Comparison of ENCODE assay signal across 8 mouse cellular contexts in the genomic region with DNA sequence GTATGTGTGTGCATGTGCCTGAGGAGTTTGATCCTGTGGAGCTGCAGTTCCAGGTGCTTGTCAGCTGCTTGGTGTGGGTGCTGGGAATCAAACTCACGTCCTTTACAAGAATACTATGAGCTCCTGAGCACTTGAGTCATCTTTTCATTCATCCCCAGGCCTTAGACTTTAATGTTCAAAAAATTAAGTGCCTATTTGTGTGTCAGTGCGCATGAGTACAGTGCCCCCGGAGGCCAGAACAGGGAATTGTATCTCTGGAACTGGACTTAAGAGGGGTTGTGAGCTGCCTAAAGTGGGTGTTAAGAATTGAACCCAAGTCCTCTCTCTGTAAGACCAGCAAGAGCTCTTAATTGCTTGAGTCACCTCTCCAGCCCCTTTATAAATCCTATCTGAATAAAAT. TPM values are rescaled to one million over a fixed set of nuclear protein-coding genes. Genes with fewer than 3 reads are reported as not detected.
DNase-seq lines count a peak whose midpoint lies in the region; ATAC-seq and TF ChIP-seq lines count a peak whose summit lies in the region.

No protein-coding gene starts in this region.

- TF ChIP-seq POLR2A in CH12.LX (IDR thresholded peaks at IDR 0.05; ENCODE audit: low read depth, low read length), result no peak

- dilution Hi-C loops in CH12.LX (cut with MboI; ENCODE audit: extremely low pct_ligation_motif_present, extremely low pct_unique_long_range_greater_than_20kb, low sequenced_read_pairs), result no loop called here

- H3K4me2 ChIP-seq in kidney, embryonic 16.5 days (replicated peaks; ENCODE audit: low read depth, low read length), result no peak overlapping the region
- no peak overlapping the region for H3K4me2 ChIP-seq in CH12.LX (ENCODE audit: insufficient read depth, low read depth, poor library complexity, severe bottlenecking)

- TF ChIP-seq EP300 in CH12.LX (IDR thresholded peaks at IDR 0.05; ENCODE audit: low read length), result no peak

- no peaks in the 10 kb centered on the region for H3K4me1 ChIP-seq in kidney, embryonic 16.5 days (ENCODE audit: insufficient read depth, low read length)
- H3K4me1 ChIP-seq in CH12.LX (ENCODE audit: control insufficient read depth in 1 of 2, insufficient read depth in 2 of 2), result no peaks in the 10 kb centered on the region; a peak in 1 of 4 replicates

- WGBS in kidney, embryonic 16.5 days, result 72% methylated on average over 3 of the region's 3 CpGs

- no peak for ATAC-seq in kidney, embryonic 16.5 days (ENCODE audit: low FRiP score, low TSS enrichment)

- H3K36me3 ChIP-seq in kidney, embryonic 16.5 days (ENCODE audit: insufficient read depth, low read length), result 0 out of 2 replicates have a peak, but pooled peaks cover 6% of the 10 kb centered on the region
- peaks cover 18 to 62% of the 10 kb centered on the region in 2 experiments for H3K36me3 ChIP-seq in CH12.LX (replicated peaks in 1 of 2; ENCODE audit: control insufficient read depth in 1 of 2, insufficient read depth in 1 of 2, low read length in 1 of 2)

- DNase-seq in kidney, adult 11 months, result peak; percentile 16
- DNase-seq in CH12.LX (ENCODE audit: extremely low read depth), result peak; percentile 21
- peak; percentile 11 for DNase-seq in adrenal gland, postnatal 25 days
- DNase-seq in kidney, postnatal 25 days, result peak; percentile 41 to 54
- DNase-seq in thymus, postnatal 25 days, result peak; percentile 38
- DNase-seq in heart, adult 8-10 months (ENCODE audit: low spot score), result no peak
- no peak for DNase-seq in cerebellum, postnatal 4 days (ENCODE audit: low spot score in 2 of 2)

- no peaks in the 10 kb centered on the region for H3K9me3 ChIP-seq in kidney, embryonic 16.5 days (ENCODE audit: low read length)
- no peaks in the 10 kb centered on the region for H3K9me3 ChIP-seq in CH12.LX (replicated peaks; ENCODE audit: low read length)

- peak; percentile 46 to 64 for TF ChIP-seq CTCF in CH12.LX (conservative IDR thresholded peaks at IDR 0.05 in 1 of 2, IDR thresholded peaks at IDR 0.05 in 1 of 2; ENCODE audit: low read depth in 2 of 2, low read length in 2 of 2)

- H3K4me3 ChIP-seq in kidney, embryonic 16.5 days (ENCODE audit: low read length), result no peak overlapping the region
- H3K4me3 ChIP-seq in CH12.LX (replicated peaks in 1 of 3; ENCODE audit: low read depth in 2 of 3, low read length in 2 of 3, poor library complexity in 1 of 3), result no peak overlapping the region

- no peak overlapping the region for H3K27ac ChIP-seq in kidney, embryonic 16.5 days (ENCODE audit: low read length)
- H3K27ac ChIP-seq in CH12.LX (ENCODE audit: insufficient read depth, low read depth), result no peak overlapping the region

- peak; percentile 44 for TF ChIP-seq RAD21 in CH12.LX (IDR thresholded peaks at IDR 0.05; ENCODE audit: low read depth, low read length)

- H3K79me2 ChIP-seq in CH12.LX (replicated peaks; ENCODE audit: control insufficient read depth, extremely low read depth, insufficient read depth, poor library complexity, severe bottlenecking), result no peaks in the 10 kb centered on the region

- in situ Hi-C loops in CH12.LX (cut with MboI; ENCODE audit: low pct_ligation_motif_present, low pct_unique_long_range_greater_than_20kb, low sequenced_read_pairs), result no loop called here

- no peaks in the 10 kb centered on the region for H3K27me3 ChIP-seq in kidney, embryonic 16.5 days (ENCODE audit: insufficient read depth, low read length)
- no peaks in the 10 kb centered on the region for H3K27me3 ChIP-seq in CH12.LX (replicated peaks)

- H3K9ac ChIP-seq in kidney, embryonic 16.5 days (replicated peaks; ENCODE audit: low read length), result no peak overlapping the region
- H3K9ac ChIP-seq in CH12.LX (ENCODE audit: insufficient read depth, low read depth), result no peak overlapping the region

TF ChIP-seq in CH12.LX, 34 proteins besides CTCF, POLR2A, EP300 and RAD21:
- no peak for TF ChIP-seq UBTF (IDR thresholded peaks at IDR 0.05; ENCODE audit: low read depth, low read length)
- TF ChIP-seq MYC (IDR thresholded peaks at IDR 0.05; ENCODE audit: low read depth, low read length), result no peak
- TF ChIP-seq NELFE (IDR thresholded peaks at IDR 0.05; ENCODE audit: low read depth, low read length), result no peak
- TF ChIP-seq IRF4 (IDR thresholded peaks at IDR 0.05; ENCODE audit: low read depth, low read length), result no peak
- no peak for TF ChIP-seq RCOR1 (conservative IDR thresholded peaks at IDR 0.05; ENCODE audit: low read depth, low read length)
- no peak for TF ChIP-seq ZC3H11A (IDR thresholded peaks at IDR 0.05; ENCODE audit: low read depth, low read length)
- no peak for TF ChIP-seq ZMIZ1 (IDR thresholded peaks at IDR 0.05; ENCODE audit: low read depth, low read length)
- TF ChIP-seq USF1 (IDR thresholded peaks at IDR 0.05; ENCODE audit: low read depth, low read length), result no peak
- TF ChIP-seq NRF1 (IDR thresholded peaks at IDR 0.05; ENCODE audit: low read depth, low read length), result no peak
- TF ChIP-seq TBP (conservative IDR thresholded peaks at IDR 0.05; ENCODE audit: low read depth, low read length), result no peak
- TF ChIP-seq ETS1 (conservative IDR thresholded peaks at IDR 0.05; ENCODE audit: low read depth, low read length), result no peak
- no peak for TF ChIP-seq ZNF384 (IDR thresholded peaks at IDR 0.05; ENCODE audit: low read depth, low read length)
- TF ChIP-seq CHD2 (IDR thresholded peaks at IDR 0.05; ENCODE audit: low read length), result no peak
- no peak for TF ChIP-seq MAZ (IDR thresholded peaks at IDR 0.05; ENCODE audit: low read depth, low read length)
- TF ChIP-seq KAT2A (IDR thresholded peaks at IDR 0.05; ENCODE audit: insufficient replicate concordance, low read length), result no peak
- no peak for TF ChIP-seq ELF1 (IDR thresholded peaks at IDR 0.05; ENCODE audit: low read depth, low read length)
- TF ChIP-seq MEF2A (IDR thresholded peaks at IDR 0.05; ENCODE audit: borderline replicate concordance, low read depth, low read length), result no peak
- no peak; the same call in 1 of the 2 replicates for TF ChIP-seq SMC3 (IDR thresholded peaks at IDR 0.05; ENCODE audit: low read depth, low read length)
- TF ChIP-seq USF2 (conservative IDR thresholded peaks at IDR 0.05; ENCODE audit: low read depth, low read length), result no peak
- TF ChIP-seq E2F4 (IDR thresholded peaks at IDR 0.05; ENCODE audit: insufficient replicate concordance, low read depth, low read length), result no peak

RNA-seq across cellular contexts. Expression of gene E130311K13Rik, which starts 9.6 kb away (rescaled TPM):
- polyA plus RNA-seq in kidney, embryonic 16.5 days (2015; fragmentation: Nextera tagmentation; extraction: Ambion mirVana), result 5.5 and 6.1 TPM in 2 replicates
- total RNA-seq in CH12.LX (2012; rRNA removed) (5.7 and 7.6 TPM in 2 replicates), CH12.LX (2014; rRNA removed) (16.6 and 18.0 TPM in 2 replicates)
- polyA plus RNA-seq in CH12.LX (2012; ENCODE audit: insufficient read length, low read depth), result 7.6 and 9.1 TPM in 2 replicates
- total RNA-seq in adrenal gland, postnatal 25 days (2021), result 13.2 and 17.4 TPM in 2 replicates
- total RNA-seq in heart, adult 8-10 months (2022), result 10 to 100 TPM; 10.6 to 12.5 (median 11.7) TPM

RNA-seq across cellular contexts. Expression of gene Plch1, which starts 20.4 kb away (rescaled TPM):
- polyA plus RNA-seq in kidney, embryonic 16.5 days (2015; fragmentation: Nextera tagmentation; extraction: Ambion mirVana), result 11.4 and 12.1 TPM in 2 replicates
- total RNA-seq in CH12.LX (2012; rRNA removed), result 0.59 TPM in 2 replicates
- 0.50 and 0.51 TPM in 2 replicates for total RNA-seq in CH12.LX (2014; rRNA removed)
- 0.80 and 1.3 TPM in 2 replicates for polyA plus RNA-seq in CH12.LX (2012; ENCODE audit: insufficient read length, low read depth)
- not detected in 2 replicates for total RNA-seq in adrenal gland, postnatal 25 days (2021)
- under 1 TPM; 0.05 to 0.23 (median 0.06) TPM for total RNA-seq in heart, adult 8-10 months (2022)

RNA-seq across cellular contexts. Expression of gene Slc33a1, which starts 44.9 kb away (rescaled TPM):
- polyA plus RNA-seq in kidney, embryonic 16.5 days (2015; fragmentation: Nextera tagmentation; extraction: Ambion mirVana), result 31.6 and 36.7 TPM in 2 replicates
- total RNA-seq in CH12.LX (2012; rRNA removed) (18.5 and 20.1 TPM in 2 replicates), CH12.LX (2014; rRNA removed) (25.8 and 29.5 TPM in 2 replicates)
- 10.8 and 12.5 TPM in 2 replicates for polyA plus RNA-seq in CH12.LX (2012; ENCODE audit: insufficient read length, low read depth)
- total RNA-seq in adrenal gland, postnatal 25 days (2021), result 32.9 and 36.9 TPM in 2 replicates
- 10 to 100 TPM; 10.8 to 15.1 (median 13.2) TPM for total RNA-seq in heart, adult 8-10 months (2022)

RNA-seq across cellular contexts. Expression of gene Gmps, which starts 56.3 kb away (rescaled TPM):
- polyA plus RNA-seq in kidney, embryonic 16.5 days (2015; fragmentation: Nextera tagmentation; extraction: Ambion mirVana), result 46.4 and 48.4 TPM in 2 replicates
- total RNA-seq in CH12.LX (2012; rRNA removed) (22.4 and 29.2 TPM in 2 replicates), CH12.LX (2014; rRNA removed) (46.2 and 53.9 TPM in 2 replicates)
- polyA plus RNA-seq in CH12.LX (2012; ENCODE audit: insufficient read length, low read depth), result 38.3 and 38.6 TPM in 2 replicates
- total RNA-seq in adrenal gland, postnatal 25 days (2021), result 20.9 and 24.4 TPM in 2 replicates
- total RNA-seq in heart, adult 8-10 months (2022), result 10 to 100 TPM; 24.1 to 32.2 (median 28.0) TPM

Comparison
In these comparisons a context has a peak if more than half of its experiments do, and no peak if none do; other contexts are left out.
1. DNase-seq: peak in kidney, adult 11 months (single experiment), CH12.LX (single experiment), adrenal gland, postnatal 25 days (single experiment), kidney, postnatal 25 days (2 of 2) and thymus, postnatal 25 days (single experiment); none in heart, adult 8-10 months (single experiment) and cerebellum, postnatal 4 days (0 of 2).